Mouse (Mus musculus) olfactory bulb, adult 2 months (tissue): ENCODE data around the gene Btbd35f4. TPM values are rescaled to one million over a fixed set of nuclear protein-coding genes. Genes with fewer than 3 reads are reported as not detected.
"Not testable (repeated sequence)": the region's sequence is repeated elsewhere in the genome, so short reads cannot be mapped to it uniquely, and the experiment has no call there.

Source experiments
- H3K27ac ChIP-seq: fragments of 200-500 bp; 2 replicates; pipeline ENCODE4 v1.5.1; 2012; ENCODE audit warnings: low read depth, low read length; ENCODE audit not compliant: insufficient read depth
- H3K4me1 ChIP-seq: fragments of 200-500 bp; 2 replicates; pipeline ENCODE4 v1.6.1; 2012; ENCODE audit warnings: low read length; ENCODE audit not compliant: control insufficient read depth, insufficient read depth
- H3K4me3 ChIP-seq: fragments of 200-500 bp; 2 replicates; pipeline ENCODE4 v1.5.1; 2012; ENCODE audit warnings: mild to moderate bottlenecking, low read depth, low read length, moderate library complexity; ENCODE audit not compliant: insufficient read depth
- WGBS: fragments of 180-500 bp; shearing (Covaris S2); methylation state at CpG from one replicate; pipeline ENCODE4 v1.1.7; 2018; 5-methylcytosine and 5-hydroxymethylcytosine counted together
- polyA plus RNA-seq: library from polyadenylated mRNA; stranded (reverse); fragments of >200 nt; gene quantifications from 2 replicates; pipeline ENCODE4 v1.2.4, GENCODE M21; 2012; ENCODE audit warnings: low replicate concordance; ENCODE audit not compliant: missing spikeins, insufficient read depth, insufficient read length

Gene Btbd35f4
- polyA plus RNA-seq = not detected in 2 replicates

GRCm38 (mm10) chrX:4800196-4800595, at the start of gene Btbd35f4:
Gene Btbd35f4 (plus strand): TSS chrX:4800496.
- WGBS = no CpG with 5 or more reads among the region's 4 CpGs
- H3K4me1 ChIP-seq, H3K27ac ChIP-seq, H3K4me3 ChIP-seq: not testable (repeated sequence)

DNA sequence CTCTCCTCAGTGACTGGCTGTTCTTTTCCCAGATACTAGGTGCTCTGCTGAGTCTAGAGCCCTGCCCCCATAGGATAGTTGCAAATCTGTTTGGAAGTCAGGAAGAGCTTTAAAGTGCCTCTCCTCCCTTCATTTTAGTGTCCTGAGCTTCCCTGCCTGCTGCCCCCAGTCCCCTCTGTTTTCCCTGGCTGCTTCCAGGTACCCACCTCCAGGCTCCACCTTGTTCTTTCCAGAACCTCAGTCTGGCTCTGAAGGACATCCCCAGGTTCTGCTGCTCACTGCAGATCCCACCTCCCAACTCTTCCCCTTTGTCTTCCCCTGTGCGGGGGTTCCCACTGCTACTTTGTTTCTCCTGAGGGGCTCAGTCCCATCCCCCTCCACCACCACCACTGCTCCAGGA, 39.7 kb downstream of the Btbd35f4 start:
- not testable (repeated sequence) for H3K4me3 ChIP-seq

More for the DNA sequence above, 39.7 kb downstream of the Btbd35f4 start:
- WGBS = no CpG with 5 or more reads among the region's 1 CpGs
- not testable (repeated sequence) for H3K4me1 ChIP-seq, H3K27ac ChIP-seq

Other genes starting within 250 kb of the Btbd35f4 start
- gene Btbd35f27, start 151.6 kb downstream of the Btbd35f4 start, polyA plus RNA-seq = not detected in 2 replicates